Mouse (Mus musculus) small intestine, adult 2 months (tissue): ENCODE results near the gene Ccdc85b. TPM values are rescaled to one million over a fixed set of nuclear protein-coding genes. Genes with fewer than 3 reads are reported as not detected.

Source experiments
- H3K27ac ChIP-seq: fragments of 200-500 bp; 2 replicates; pipeline ENCODE4 v1.5.1; 2012; ENCODE audit warnings: low read depth, low read length, control low read depth, inconsistent platforms; ENCODE audit not compliant: insufficient read depth
- H3K27me3 ChIP-seq: fragments of 200-500 bp; 2 replicates; pipeline ENCODE4 v1.6.1; 2012; ENCODE audit warnings: mild to moderate bottlenecking, moderate library complexity, low read length, inconsistent platforms; ENCODE audit not compliant: control insufficient read depth, insufficient read depth
- H3K36me3 ChIP-seq: fragments of 200-500 bp; 2 replicates; pipeline ENCODE4 v1.6.1; 2012; ENCODE audit warnings: mild to moderate bottlenecking, low read length, control low read depth, inconsistent platforms; ENCODE audit not compliant: control insufficient read depth, insufficient read depth
- H3K4me1 ChIP-seq: fragments of 200-500 bp; 2 replicates; pipeline ENCODE4 v1.6.1; 2012; ENCODE audit warnings: low read length, inconsistent platforms, mixed read lengths; ENCODE audit not compliant: control insufficient read depth, insufficient read depth, insufficient read length
- H3K4me3 ChIP-seq: fragments of 200-500 bp; 2 replicates; pipeline ENCODE4 v1.5.1; 2012; ENCODE audit warnings: low read depth, mild to moderate bottlenecking, control low read depth, inconsistent platforms, low read length, moderate library complexity
- CTCF ChIP-seq: fragments of 200-500 bp; IDR thresholded peaks from 2 replicates; pipeline ENCODE4 v1.5.1; 2012; ENCODE audit warnings: low read depth, mild to moderate bottlenecking, control low read depth, inconsistent platforms, low read length, moderate library complexity, mixed read lengths; ENCODE audit not compliant: insufficient replicate concordance, insufficient read length; ENCODE audit errors: extremely low read depth
- POLR2A ChIP-seq: fragments of 200-500 bp; IDR thresholded peaks from 2 replicates; pipeline ENCODE4 v1.6.1; 2012; ENCODE audit warnings: low read depth, mild to moderate bottlenecking, control low read depth, inconsistent platforms, low read length, moderate library complexity
- WGBS: fragments of 180-500 bp; shearing (Covaris S2); methylation state at CpG from one replicate; pipeline ENCODE4 v1.1.7; 2018; 5-methylcytosine and 5-hydroxymethylcytosine counted together
- polyA plus RNA-seq: library from polyadenylated mRNA; depleted of rRNA; stranded (reverse); fragments of >200 nt; gene quantifications from 2 replicates; pipeline ENCODE4 v1.2.3, GENCODE M21; 2012

Gene Ccdc85b
- polyA plus RNA-seq, 1 experiment: 4.4 TPM

DNA sequence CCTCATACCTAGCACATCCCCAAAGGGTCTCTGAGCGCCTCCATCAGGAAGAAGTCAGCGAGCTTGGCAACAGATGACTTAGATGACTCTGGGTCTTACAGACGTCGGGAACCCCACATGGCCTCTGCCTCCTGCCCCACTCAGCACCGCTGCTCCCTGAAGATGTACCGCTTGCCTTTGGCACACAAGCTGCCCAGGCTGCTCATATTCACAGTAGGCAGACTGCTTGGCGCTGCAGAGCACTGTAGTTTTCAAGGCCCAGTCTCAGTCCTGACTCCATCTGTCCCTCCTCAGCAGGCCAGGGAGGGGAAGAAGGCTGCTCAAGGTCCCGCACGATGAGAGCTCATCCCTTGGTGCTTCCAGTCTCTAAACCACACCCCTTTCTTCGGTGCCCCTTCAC, 35.4 kb downstream of the Ccdc85b start:
- H3K36me3 ChIP-seq: peaks cover 37% of the 10 kb centered on the region
- WGBS: 86% methylated on average over 10 of the region's 10 CpGs

DNA sequence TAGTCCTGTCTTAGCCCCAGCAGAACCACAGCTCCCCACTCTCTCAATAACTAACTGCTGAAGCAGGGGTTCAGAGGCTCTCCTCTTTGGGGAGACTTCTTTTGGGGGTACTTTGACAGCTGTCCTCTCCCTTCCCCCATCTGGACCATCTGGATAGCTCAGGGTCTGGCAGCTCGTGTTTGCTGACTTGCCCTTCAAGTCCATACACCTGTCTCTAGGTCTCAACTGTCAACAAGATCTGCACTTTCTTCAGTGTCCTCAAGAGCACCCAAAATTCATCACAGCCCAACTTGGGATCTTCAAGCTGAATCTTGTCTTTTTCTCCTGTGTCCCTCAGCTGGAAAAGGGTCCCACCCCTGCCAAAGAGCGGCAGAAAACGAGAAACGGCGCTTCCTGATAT, 35.9 kb downstream of the Ccdc85b start:
- Histone ChIP-seq H3K27me3 (no peaks in the 10 kb centered on the region), H3K4me3 (no peak overlapping the region), H3K4me1 (peaks cover 17% of the 10 kb centered on the region), H3K27ac (no peak overlapping the region), H3K36me3 (peaks cover 36% of the 10 kb centered on the region)
- TF ChIP-seq POLR2A (no peak), CTCF (no peak)
- 85% methylated on average over 5 of the region's 5 CpGs for WGBS

More for the DNA sequence above, 35.4 kb downstream of the Ccdc85b start:
- Histone ChIP-seq H3K4me3 (no peak overlapping the region), H3K4me1 (peaks cover 17% of the 10 kb centered on the region), H3K27ac (no peak overlapping the region), H3K27me3 (no peaks in the 10 kb centered on the region)
- TF ChIP-seq CTCF (no peak), POLR2A (no peak)

DNA sequence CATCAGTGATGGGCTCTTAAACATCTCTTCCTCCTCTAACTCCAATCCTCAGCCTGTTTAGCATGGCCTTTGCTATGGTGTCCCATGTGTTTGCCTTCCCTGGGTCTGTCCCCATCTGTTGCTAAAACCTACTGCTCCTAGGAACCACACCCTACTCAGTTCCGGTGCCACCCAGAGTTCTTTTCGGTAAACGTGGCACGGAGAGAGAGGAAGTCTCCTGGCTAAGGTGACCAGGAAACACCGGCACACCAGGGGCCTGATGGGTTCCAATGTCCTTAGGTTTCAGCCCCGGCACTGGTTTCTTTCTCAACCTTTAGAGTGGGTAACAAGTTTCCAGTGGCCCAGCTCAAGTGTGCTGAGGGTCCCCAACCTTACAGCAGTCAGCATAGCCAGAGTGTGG, 37.1 kb downstream of the Ccdc85b start:
- H3K4me1 ChIP-seq: peaks cover 6% of the 10 kb centered on the region
- WGBS: 85% methylated on average over 6 of the region's 6 CpGs
- H3K27me3 ChIP-seq: no peaks in the 10 kb centered on the region
- no peak overlapping the region for H3K4me3 ChIP-seq
- TF ChIP-seq POLR2A: no peak
- TF ChIP-seq CTCF: no peak
- H3K36me3 ChIP-seq: peaks cover 31% of the 10 kb centered on the region
- H3K27ac ChIP-seq: no peak overlapping the region

DNA sequence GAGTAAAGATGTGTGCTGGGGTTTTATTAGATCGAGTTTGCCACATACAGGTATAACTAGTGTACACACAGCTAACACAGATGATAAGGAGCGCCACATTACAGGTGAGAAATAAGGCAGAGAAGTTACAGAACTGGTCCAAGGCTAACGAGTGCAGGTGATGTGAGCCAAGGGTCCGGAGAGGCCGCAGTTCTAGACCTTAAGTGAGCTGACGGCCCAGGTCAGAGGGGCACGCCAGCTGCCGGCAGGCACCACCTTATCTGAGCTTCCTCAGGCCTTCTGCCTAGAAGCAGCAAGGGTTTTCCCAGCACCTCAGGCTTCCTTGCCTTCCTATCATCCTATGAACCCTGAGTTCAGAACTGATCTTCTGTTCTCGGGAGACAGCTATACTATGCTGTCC, 38.1 kb downstream of the Ccdc85b start:
- Histone ChIP-seq H3K36me3 (peaks cover 31% of the 10 kb centered on the region), H3K27ac (no peak overlapping the region), H3K27me3 (no peaks in the 10 kb centered on the region), H3K4me3 (no peak overlapping the region), H3K4me1 (peaks cover 8% of the 10 kb centered on the region)
- 88% methylated on average over 9 of the region's 9 CpGs for WGBS
- TF ChIP-seq POLR2A (no peak), CTCF (no peak)

DNA sequence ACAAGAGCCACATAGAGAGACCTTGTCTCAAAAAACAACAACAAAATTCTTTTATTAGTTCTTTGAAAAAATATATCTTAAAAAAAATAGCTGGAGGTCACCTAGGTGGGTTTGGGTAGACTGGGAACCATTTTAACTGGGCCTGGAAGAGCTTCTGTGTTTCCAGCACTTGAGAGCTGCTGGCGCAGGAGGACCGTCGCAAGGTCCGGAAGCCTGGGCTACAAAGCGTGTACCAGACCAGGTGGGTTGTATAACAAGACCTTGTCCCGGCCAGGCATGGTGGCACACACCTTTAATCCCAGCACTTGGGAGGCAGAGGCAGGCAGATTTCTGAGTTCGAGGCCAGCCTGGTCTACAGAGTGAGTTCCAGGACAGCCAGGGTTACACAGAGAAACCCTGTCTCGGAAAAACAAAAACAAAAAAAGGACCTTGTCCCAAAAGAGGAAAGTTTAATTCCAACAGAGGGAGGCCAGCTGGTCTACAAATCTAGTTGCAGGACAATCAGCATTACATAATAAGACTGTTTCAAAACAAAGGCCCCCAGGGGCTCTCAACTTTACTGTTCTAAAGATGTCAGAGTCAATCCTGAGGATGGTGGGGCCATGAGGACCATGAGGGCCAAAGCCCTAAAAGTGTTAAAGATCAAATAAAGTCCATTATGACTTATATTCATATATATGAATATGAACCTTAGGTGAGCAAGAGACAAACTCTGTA, 38.8 kb downstream of the Ccdc85b start:
- TF ChIP-seq CTCF (no peak), POLR2A (no peak)
- peaks cover 6% of the 10 kb centered on the region for H3K4me1 ChIP-seq
- no peaks in the 10 kb centered on the region for H3K27me3 ChIP-seq
- peaks cover 31% of the 10 kb centered on the region for H3K36me3 ChIP-seq
- 95% methylated on average over 8 of the region's 8 CpGs for WGBS
- H3K4me3 ChIP-seq: no peak overlapping the region
- H3K27ac ChIP-seq: no peak overlapping the region

DNA sequence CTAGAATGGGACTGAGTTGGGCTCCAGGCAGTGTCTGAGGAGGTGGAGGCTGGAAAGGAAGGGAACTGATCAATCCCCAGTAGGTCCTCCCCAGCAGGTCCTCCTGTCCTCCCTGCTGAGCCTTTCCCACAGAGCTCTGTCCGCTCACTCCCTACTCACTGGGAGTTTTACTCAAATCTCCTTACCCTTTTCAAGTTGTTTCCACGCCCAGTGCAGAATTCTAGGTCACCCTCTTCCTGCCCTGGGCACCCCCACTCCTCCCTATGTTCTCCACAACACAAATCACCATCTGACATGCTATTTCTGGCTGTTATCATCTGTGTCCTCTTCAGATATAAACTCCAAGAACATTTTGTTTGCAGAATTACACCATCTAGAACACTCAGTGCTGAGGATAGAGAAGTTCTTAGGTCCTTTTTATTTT, 43.1 kb downstream of the Ccdc85b start:
- Histone ChIP-seq H3K27me3 (no peaks in the 10 kb centered on the region), H3K4me1 (peaks cover 2% of the 10 kb centered on the region; the same call in 1 of the 2 replicates), H3K4me3 (no peak overlapping the region), H3K27ac (no peak overlapping the region), H3K36me3 (peaks cover 10% of the 10 kb centered on the region)
- WGBS: 82% methylated on average over 2 of the region's 2 CpGs
- TF ChIP-seq POLR2A: no peak
- no peak for TF ChIP-seq CTCF

DNA sequence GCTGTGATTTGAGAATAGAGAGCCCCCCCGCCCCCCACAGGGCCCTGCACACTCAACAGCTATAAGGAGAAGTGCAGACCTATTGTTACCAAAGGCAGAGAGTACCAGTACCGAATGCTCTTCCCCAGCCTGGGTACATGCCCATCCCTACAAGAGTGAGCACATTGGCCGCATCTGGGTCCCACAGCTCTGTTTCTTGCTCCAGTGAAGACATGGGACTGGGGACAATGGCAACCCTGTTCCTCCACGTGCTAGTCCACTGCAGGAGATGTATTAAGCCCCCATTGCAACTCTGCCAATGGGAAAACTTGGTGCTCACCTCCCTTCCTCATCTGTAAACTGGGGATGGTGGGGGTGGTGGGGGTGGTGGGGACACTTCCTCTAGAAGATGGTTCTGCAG, 43.9 kb downstream of the Ccdc85b start:
- 85% methylated on average over 4 of the region's 4 CpGs for WGBS
- no peaks in the 10 kb centered on the region for H3K27me3 ChIP-seq
- H3K27ac ChIP-seq: no peak overlapping the region
- H3K4me1 ChIP-seq: peaks cover 3% of the 10 kb centered on the region
- H3K4me3 ChIP-seq: no peak overlapping the region
- TF ChIP-seq CTCF (no peak), POLR2A (no peak)
- peaks cover 10% of the 10 kb centered on the region for H3K36me3 ChIP-seq
